Mouse (Mus musculus) forebrain, embryonic 14.5 days (tissue): Measurements from ENCODE around the gene Alas2. TPM values are rescaled to one million over a fixed set of nuclear protein-coding genes. Genes with fewer than 3 reads are reported as not detected.

Experiments used
- ATAC-seq: fragments of 200-750 bp; cut with Nextera tagmentation; 2 replicates; pipeline ENCODE4 v1.8.0; 2017; ENCODE audit warnings: mild to moderate bottlenecking, moderate library complexity
- DNase-seq: peaks from one replicate; pipeline ENCODE4 v3.0.0-alpha.2; 2015; ENCODE audit warnings: low spot score
- H3K27ac ChIP-seq: fragments of 300-500 bp; sonication (generic); 2 replicates; pipeline ENCODE4 v1.5.1; 2014; ENCODE audit warnings: low read depth, mild to moderate bottlenecking, control low read depth, low read length, moderate library complexity
- H3K27me3 ChIP-seq: fragments of 300-500 bp; sonication (generic); replicated peaks from 2 replicates; pipeline ENCODE4 v1.6.1; 2014; ENCODE audit warnings: low read length, control low read depth, mixed read lengths; ENCODE audit not compliant: control insufficient read depth, insufficient read depth
- H3K36me3 ChIP-seq: fragments of 300-500 bp; sonication (generic); 2 replicates; pipeline ENCODE4 v1.6.1; 2014; ENCODE audit warnings: low read length, control low read depth; ENCODE audit not compliant: control insufficient read depth, insufficient read depth
- H3K4me1 ChIP-seq: fragments of 300-500 bp; sonication (generic); 2 replicates; pipeline ENCODE4 v1.6.1; 2014; ENCODE audit warnings: antibody characterized with exemption, low read length, control low read depth; ENCODE audit not compliant: control insufficient read depth, insufficient read depth
- H3K4me2 ChIP-seq: fragments of 300-500 bp; sonication (generic); 2 replicates; pipeline ENCODE4 v1.6.1; 2014; ENCODE audit warnings: mild to moderate bottlenecking, control low read depth, low read length
- H3K4me3 ChIP-seq: fragments of 300-500 bp; sonication (generic); 2 replicates; pipeline ENCODE4 v1.5.1; 2014; ENCODE audit warnings: low read depth, low read length, control low read depth
- H3K9ac ChIP-seq: fragments of 300-500 bp; sonication (generic); 2 replicates; pipeline ENCODE4 v1.6.1; 2014; ENCODE audit warnings: mild to moderate bottlenecking, low read length, control low read depth, moderate library complexity
- H3K9me3 ChIP-seq: fragments of 300-500 bp; sonication (generic); replicated peaks from 2 replicates; pipeline ENCODE4 v1.6.1; 2016; ENCODE audit warnings: low read length, control low read depth, mixed read lengths; ENCODE audit not compliant: control insufficient read depth
- WGBS: fragments of 180-500 bp; shearing (Covaris S2); extraction: QIAGEN DNeasy Blood & Tissue Kit; methylation state at CpG from one replicate; pipeline ENCODE4 v1.1.7; 2014; 5-methylcytosine and 5-hydroxymethylcytosine counted together
- microRNA-seq: library from miRNA; unstranded; fragments of <30 nt; microRNA quantifications from one replicate; pipeline ENCODE4, GENCODE M21; 2016
- polyA plus RNA-seq: library from polyadenylated mRNA; unstranded; fragments of >200 nt; fragmentation: Nextera tagmentation; extraction: Ambion mirVana; gene quantifications from 2 replicates; pipeline ENCODE4 v1.2.1, GENCODE M21; 2014

Alas2 gene
- polyA plus RNA-seq, 1 experiment from 2014 or later = 23.5 TPM

DNA sequence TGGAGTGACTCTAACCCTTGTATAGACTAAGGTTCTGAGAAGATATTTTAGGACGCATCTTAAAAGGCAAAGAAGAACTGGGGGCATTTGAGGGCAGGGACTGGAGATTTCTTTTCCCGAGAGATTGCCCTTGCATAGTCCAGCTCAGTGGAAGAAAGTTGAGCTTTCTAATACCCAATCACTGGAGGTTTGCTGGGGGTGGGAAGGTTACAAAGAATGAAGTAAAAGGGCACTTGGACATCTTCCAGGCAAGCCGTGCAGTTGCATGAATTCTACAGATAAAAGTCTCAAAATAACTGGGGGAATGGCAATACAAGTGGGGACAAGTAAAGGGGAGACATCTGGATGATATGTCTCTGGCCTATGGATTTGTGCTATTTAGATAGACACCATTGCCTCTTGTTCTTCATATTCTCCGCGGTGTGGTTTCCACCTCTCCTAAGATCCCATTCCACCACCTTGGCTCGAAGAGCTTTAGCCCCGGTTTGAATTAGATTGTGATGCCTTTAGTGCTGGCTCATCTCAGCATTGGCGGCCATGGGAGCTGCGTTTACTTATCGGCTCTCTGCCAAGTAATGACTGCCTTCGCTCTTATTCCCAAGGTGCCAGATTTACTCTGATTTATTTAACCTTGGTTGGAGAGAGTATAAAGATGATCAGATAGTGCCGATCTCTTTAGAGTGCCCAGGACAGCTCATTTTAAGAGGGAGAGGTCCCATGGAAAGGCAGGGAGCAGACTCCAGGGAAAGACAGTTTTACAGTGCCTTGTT lies 46.3 kb downstream of the Alas2 start:
- no peak overlapping the region for H3K4me3 ChIP-seq
- DNase-seq (no peak), ATAC-seq (no peak)
- WGBS = 86% methylated on average over 12 of the region's 12 CpGs
- H3K9me3 ChIP-seq = no peaks in the 10 kb centered on the region
- no peak overlapping the region for H3K4me2 ChIP-seq
- no peaks in the 10 kb centered on the region for H3K4me1 ChIP-seq
- H3K9ac ChIP-seq = no peak overlapping the region
- H3K27me3 ChIP-seq = no peaks in the 10 kb centered on the region
- H3K27ac ChIP-seq = no peak overlapping the region
- H3K36me3 ChIP-seq = no peaks in the 10 kb centered on the region

- Histone ChIP-seq H3K9ac (no peak overlapping the region), H3K4me3 (no peak overlapping the region), H3K36me3 (no peaks in the 10 kb centered on the region), H3K4me1 (no peaks in the 10 kb centered on the region), H3K27ac (no peak overlapping the region), H3K9me3 (no peaks in the 10 kb centered on the region), H3K27me3 (no peaks in the 10 kb centered on the region), H3K4me2 (no peak overlapping the region)
- 90% methylated on average over 3 of the region's 3 CpGs for WGBS
- ATAC-seq (no peak), DNase-seq (no peak)
These were observed 47.0 kb downstream of the Alas2 start for GRCm38 (mm10) chrX:150594176-150594575.

DNA sequence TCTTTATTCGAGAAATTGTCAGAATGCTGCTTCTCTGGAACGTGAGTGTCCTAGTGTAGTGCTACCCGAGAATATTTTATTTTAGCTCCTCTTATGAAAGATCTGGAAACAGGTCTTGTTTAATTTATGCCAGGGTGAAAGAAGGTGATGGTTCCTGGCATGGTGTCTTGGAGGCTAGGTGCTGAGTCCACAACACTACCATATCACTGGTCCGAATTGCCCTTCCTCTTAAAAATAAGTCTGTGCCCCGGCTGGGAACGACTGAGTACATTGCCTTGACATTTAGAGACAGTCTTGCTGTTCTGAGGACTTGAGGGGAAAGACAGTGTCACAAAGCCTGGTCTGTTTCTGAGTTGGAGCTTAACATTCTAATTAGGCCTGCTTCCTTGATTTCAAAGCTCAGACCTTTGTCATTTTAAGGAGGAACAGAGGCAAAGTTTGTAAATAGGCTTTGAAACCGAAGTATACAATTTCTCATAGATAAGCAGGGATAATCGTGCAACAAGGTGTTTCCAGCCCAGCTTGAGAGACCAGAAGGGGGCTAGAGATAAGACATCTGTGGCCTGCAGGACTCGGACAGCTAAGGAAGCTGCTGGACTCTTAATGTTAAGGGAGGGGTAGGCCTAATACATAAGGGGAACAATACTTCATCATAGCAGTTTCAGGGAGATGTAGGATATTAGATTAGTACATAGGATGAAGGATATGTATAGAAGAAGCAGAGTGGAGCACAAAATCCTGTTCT lies 48.0 kb downstream of the Alas2 start:
- DNase-seq (no peak), ATAC-seq (no peak)
- WGBS = 79% methylated on average over 9 of the region's 9 CpGs
- no peaks in the 10 kb centered on the region for H3K27me3 ChIP-seq
- no peak overlapping the region for H3K4me2 ChIP-seq
- no peaks in the 10 kb centered on the region for H3K9me3 ChIP-seq
- H3K4me1 ChIP-seq = no peaks in the 10 kb centered on the region
- H3K9ac ChIP-seq = no peak overlapping the region
- H3K36me3 ChIP-seq = no peaks in the 10 kb centered on the region
- H3K4me3 ChIP-seq = no peak overlapping the region
- H3K27ac ChIP-seq = no peak overlapping the region

DNA sequence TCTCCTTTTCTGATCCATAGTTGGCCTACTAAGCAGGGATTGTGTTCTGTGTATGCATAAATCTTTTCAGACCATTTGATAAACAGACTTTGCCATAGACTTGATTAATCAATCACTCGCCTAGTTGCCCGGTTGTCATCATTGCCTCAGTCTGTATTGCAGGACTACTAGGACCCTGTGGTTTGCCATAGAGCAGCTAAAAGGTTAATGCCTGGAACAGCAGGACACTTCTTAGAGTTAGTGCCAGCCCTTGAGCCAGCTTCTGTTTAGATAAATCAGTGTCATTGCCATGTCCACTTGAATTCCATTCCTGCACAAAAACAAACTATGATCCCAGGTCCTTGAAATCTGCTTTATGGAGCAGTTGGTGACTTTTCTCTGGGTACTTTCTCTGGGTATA lies 51.7 kb downstream of the Alas2 start:
- 89% methylated on average over 2 of the region's 2 CpGs for WGBS

More for the DNA sequence above, 51.7 kb downstream of the Alas2 start:
- Histone ChIP-seq H3K9me3 (no peaks in the 10 kb centered on the region), H3K4me2 (no peak overlapping the region), H3K9ac (no peak overlapping the region), H3K4me1 (no peaks in the 10 kb centered on the region), H3K36me3 (no peaks in the 10 kb centered on the region), H3K27ac (no peak overlapping the region), H3K27me3 (no peaks in the 10 kb centered on the region), H3K4me3 (no peak overlapping the region)
- DNase-seq (no peak), ATAC-seq (no peak)

Small RNA genes within 50 kb of the gene (microRNA-seq; reads per million reads assigned to microRNA genes)
- gene Mir3620 = not detected

Other genes with a start within 250 kb of the Alas2 start
- 59.9 and 61.0 TPM in 2 replicates for gene Tmem29, start 88.2 kb upstream of the Alas2 start, polyA plus RNA-seq
- gene Pfkfb1, start 40.9 kb downstream of the Alas2 start, polyA plus RNA-seq = 5.6 and 6.0 TPM in 2 replicates
- gene Apex2, start 42.5 kb downstream of the Alas2 start, polyA plus RNA-seq = 21.5 and 24.1 TPM in 2 replicates
- 61.9 and 75.7 TPM in 2 replicates for gene Tro, start 110.2 kb downstream of the Alas2 start, polyA plus RNA-seq